Mouse (Mus musculus) embryonic facial prominence, embryonic 15.5 days (tissue): ENCODE measurements around the gene Deup1. TPM values are rescaled to one million over a fixed set of nuclear protein-coding genes. Genes with fewer than 3 reads are reported as not detected.

ENCODE experiments used
- ATAC-seq: fragments of 200-750 bp; cut with Nextera tagmentation; 2 replicates; pipeline ENCODE4 v1.8.0; 2017; ENCODE audit warnings: low read depth, moderate TSS enrichment; ENCODE audit not compliant: insufficient number of reproducible peaks, low FRiP score, low TSS enrichment
- H3K27ac ChIP-seq: fragments of 300-500 bp; sonication (generic); replicated peaks from 2 replicates; pipeline ENCODE4 v1.5.1; 2015; ENCODE audit warnings: mild to moderate bottlenecking, inconsistent platforms
- H3K27me3 ChIP-seq: fragments of 300-500 bp; sonication (generic); 2 replicates; pipeline ENCODE4 v1.6.1; 2015; ENCODE audit warnings: inconsistent platforms
- H3K36me3 ChIP-seq: fragments of 300-500 bp; sonication (generic); 2 replicates; pipeline ENCODE4 v1.6.1; 2015; ENCODE audit warnings: mild to moderate bottlenecking, inconsistent platforms
- H3K4me1 ChIP-seq: fragments of 300-500 bp; sonication (generic); 2 replicates; pipeline ENCODE4 v1.6.1; 2015; ENCODE audit warnings: inconsistent platforms
- H3K4me2 ChIP-seq: fragments of 300-500 bp; sonication (generic); replicated peaks from 2 replicates; pipeline ENCODE4 v1.6.1; 2015; ENCODE audit warnings: mild to moderate bottlenecking, inconsistent platforms
- H3K4me3 ChIP-seq: fragments of 300-500 bp; sonication (generic); replicated peaks from 2 replicates; pipeline ENCODE4 v1.5.1; 2015; ENCODE audit warnings: mild to moderate bottlenecking, inconsistent platforms
- H3K9ac ChIP-seq: fragments of 300-500 bp; sonication (generic); 2 replicates; pipeline ENCODE4 v1.6.1; 2015; ENCODE audit warnings: inconsistent platforms
- H3K9me3 ChIP-seq: fragments of 300-500 bp; sonication (generic); replicated peaks from 2 replicates; pipeline ENCODE4 v1.6.1; 2016; ENCODE audit warnings: inconsistent platforms
- WGBS: fragments of 180-500 bp; shearing (Covaris S2); methylation state at CpG from one replicate; pipeline ENCODE4 v1.1.7; 2015; 5-methylcytosine and 5-hydroxymethylcytosine counted together
- polyA plus RNA-seq: library from polyadenylated mRNA; unstranded; fragments of >200 nt; fragmentation: Nextera tagmentation; extraction: Ambion mirVana; gene quantifications from 2 replicates; pipeline ENCODE4 v1.2.1, GENCODE M21; 2015

Gene Deup1
- polyA plus RNA-seq, 1 experiment from 2014 or later, result 35.6 TPM

- peaks cover 3% of the 10 kb centered on the region; the same call in 1 of the 2 replicates for H3K4me1 ChIP-seq
- no peak overlapping the region for H3K27ac ChIP-seq
- no peak overlapping the region for H3K9ac ChIP-seq
- no peaks in the 10 kb centered on the region for H3K9me3 ChIP-seq
- H3K36me3 ChIP-seq, result no peaks in the 10 kb centered on the region
- no peaks in the 10 kb centered on the region for H3K27me3 ChIP-seq
- no peak overlapping the region for H3K4me3 ChIP-seq
- no peak overlapping the region for H3K4me2 ChIP-seq
- 83% methylated on average over 1 of the region's 1 CpGs for WGBS
- ATAC-seq, result no peak
Measured at GRCm38 (mm10) chr9:15585956-15586355, 41.8 kb downstream of the Deup1 start.

- peaks cover 3% of the 10 kb centered on the region; the same call in 1 of the 2 replicates for H3K4me1 ChIP-seq
- no peaks in the 10 kb centered on the region for H3K9me3 ChIP-seq
- no peak overlapping the region for H3K4me3 ChIP-seq
- H3K27me3 ChIP-seq, result no peaks in the 10 kb centered on the region
- no peak for ATAC-seq
- 71% methylated on average over 9 of the region's 9 CpGs for WGBS
- H3K27ac ChIP-seq, result no peak overlapping the region
- no peaks in the 10 kb centered on the region for H3K36me3 ChIP-seq
- H3K4me2 ChIP-seq, result no peak overlapping the region
- no peak overlapping the region for H3K9ac ChIP-seq
Measured at GRCm38 (mm10) chr9:15584209-15584608, 43.5 kb downstream of the Deup1 start.

- H3K4me3 ChIP-seq, result no peak overlapping the region
- peaks cover 3% of the 10 kb centered on the region; the same call in 1 of the 2 replicates for H3K4me1 ChIP-seq
- 39% methylated on average over 5 of the region's 5 CpGs for WGBS
- no peak overlapping the region for H3K27ac ChIP-seq
- H3K36me3 ChIP-seq, result no peaks in the 10 kb centered on the region
- ATAC-seq, result no peak
- H3K4me2 ChIP-seq, result no peak overlapping the region
- H3K9ac ChIP-seq, result no peak overlapping the region
- no peaks in the 10 kb centered on the region for H3K9me3 ChIP-seq
- H3K27me3 ChIP-seq, result no peaks in the 10 kb centered on the region
Measured at GRCm38 (mm10) chr9:15582026-15582425, 45.7 kb downstream of the Deup1 start.

GRCm38 (mm10) chr9:15580176-15580575 is 47.6 kb downstream of the Deup1 start:
- Histone ChIP-seq H3K36me3 (no peaks in the 10 kb centered on the region), H3K4me3 (no peak overlapping the region), H3K9me3 (no peaks in the 10 kb centered on the region), H3K4me1 (peaks cover 3% of the 10 kb centered on the region; the same call in 1 of the 2 replicates), H3K9ac (no peak overlapping the region), H3K27me3 (no peaks in the 10 kb centered on the region), H3K4me2 (no peak overlapping the region), H3K27ac (no peak overlapping the region)
- WGBS, result 63% methylated on average over 6 of the region's 6 CpGs
- no peak for ATAC-seq

- Histone ChIP-seq H3K9ac (no peak overlapping the region), H3K4me2 (no peak overlapping the region), H3K9me3 (no peaks in the 10 kb centered on the region), H3K4me1 (peaks cover 3% of the 10 kb centered on the region; the same call in 1 of the 2 replicates), H3K27me3 (no peaks in the 10 kb centered on the region), H3K27ac (no peak overlapping the region), H3K36me3 (no peaks in the 10 kb centered on the region), H3K4me3 (no peak overlapping the region)
- no peak for ATAC-seq
- 90% methylated on average over 9 of the region's 9 CpGs for WGBS
Measured at GRCm38 (mm10) chr9:15578946-15579345, 48.8 kb downstream of the Deup1 start.

- peaks cover 3% of the 10 kb centered on the region; the same call in 1 of the 2 replicates for H3K4me1 ChIP-seq
- no peaks in the 10 kb centered on the region for H3K9me3 ChIP-seq
- H3K4me2 ChIP-seq, result no peak overlapping the region
- WGBS, result 25% methylated on average over 1 of the region's 1 CpGs
- H3K36me3 ChIP-seq, result no peaks in the 10 kb centered on the region
- H3K4me3 ChIP-seq, result no peak overlapping the region
- H3K27ac ChIP-seq, result no peak overlapping the region
- no peak overlapping the region for H3K9ac ChIP-seq
- no peak for ATAC-seq
- H3K27me3 ChIP-seq, result no peaks in the 10 kb centered on the region
Measured at GRCm38 (mm10) chr9:15578427-15578826, 49.3 kb downstream of the Deup1 start.

- Histone ChIP-seq H3K27me3 (no peaks in the 10 kb centered on the region), H3K4me1 (no peaks in the 10 kb centered on the region), H3K4me2 (no peak overlapping the region), H3K27ac (no peak overlapping the region), H3K9me3 (no peaks in the 10 kb centered on the region), H3K9ac (no peak overlapping the region), H3K36me3 (no peaks in the 10 kb centered on the region), H3K4me3 (no peak overlapping the region)
- no peak for ATAC-seq
- 64% methylated on average over 13 of the region's 13 CpGs for WGBS
Measured at GRCm38 (mm10) chr9:15574750-15575454, 52.8 kb downstream of the Deup1 start.

- no peak for ATAC-seq
- no peaks in the 10 kb centered on the region for H3K36me3 ChIP-seq
- 87% methylated on average over 7 of the region's 7 CpGs for WGBS
Measured at GRCm38 (mm10) chr9:15562353-15562752, 65.4 kb downstream of the Deup1 start.

GRCm38 (mm10) chr9:15560451-15560850 is 67.3 kb downstream of the Deup1 start:
- Histone ChIP-seq H3K9me3 (no peaks in the 10 kb centered on the region), H3K4me1 (no peaks in the 10 kb centered on the region), H3K36me3 (no peaks in the 10 kb centered on the region), H3K27ac (no peak overlapping the region), H3K4me2 (no peak overlapping the region), H3K27me3 (no peaks in the 10 kb centered on the region), H3K9ac (no peak overlapping the region), H3K4me3 (no peak overlapping the region)
- no peak for ATAC-seq
- 64% methylated on average over 3 of the region's 3 CpGs for WGBS

More at GRCm38 (mm10) chr9:15562353-15562752, 65.4 kb downstream of the Deup1 start:
- no peaks in the 10 kb centered on the region for H3K4me1 ChIP-seq
- H3K9ac ChIP-seq, result no peak overlapping the region
- H3K27me3 ChIP-seq, result no peaks in the 10 kb centered on the region
- H3K4me2 ChIP-seq, result no peak overlapping the region
- H3K9me3 ChIP-seq, result no peaks in the 10 kb centered on the region
- no peak overlapping the region for H3K27ac ChIP-seq
- no peak overlapping the region for H3K4me3 ChIP-seq

GRCm38 (mm10) chr9:15553322-15553721 is 74.4 kb downstream of the Deup1 start:
- no peak for ATAC-seq

GRCm38 (mm10) chr9:15551933-15552851 is 75.5 kb downstream of the Deup1 start:
- 57% methylated on average over 15 of the region's 15 CpGs for WGBS
- Histone ChIP-seq H3K27ac (no peak overlapping the region), H3K9me3 (no peaks in the 10 kb centered on the region), H3K4me1 (no peaks in the 10 kb centered on the region), H3K27me3 (no peaks in the 10 kb centered on the region), H3K36me3 (no peaks in the 10 kb centered on the region), H3K4me2 (no peak overlapping the region), H3K4me3 (no peak overlapping the region), H3K9ac (no peak overlapping the region)
- no peak for ATAC-seq

More at GRCm38 (mm10) chr9:15553322-15553721, 74.4 kb downstream of the Deup1 start:
- Histone ChIP-seq H3K27me3 (no peaks in the 10 kb centered on the region), H3K4me2 (no peak overlapping the region), H3K27ac (no peak overlapping the region), H3K4me1 (no peaks in the 10 kb centered on the region), H3K4me3 (no peak overlapping the region), H3K9ac (no peak overlapping the region), H3K9me3 (no peaks in the 10 kb centered on the region), H3K36me3 (no peaks in the 10 kb centered on the region)
- WGBS, result 53% methylated on average over 8 of the region's 8 CpGs
